Mouse (Mus musculus) bone marrow macrophage, adult 2 months (primary cell): ENCODE results near the gene Sqstm1.

ENCODE experiments used
- CTCF ChIP-seq: IDR thresholded peaks from 2 replicates; pipeline ENCODE4 v1.5.1; 2012; ENCODE audit warnings: low read depth, mild to moderate bottlenecking, low read length, moderate library complexity
- POLR2A ChIP-seq: IDR thresholded peaks from 2 replicates; pipeline ENCODE4 v1.6.1; 2012; ENCODE audit warnings: mild to moderate bottlenecking, low read depth, low read length, borderline replicate concordance

DNA sequence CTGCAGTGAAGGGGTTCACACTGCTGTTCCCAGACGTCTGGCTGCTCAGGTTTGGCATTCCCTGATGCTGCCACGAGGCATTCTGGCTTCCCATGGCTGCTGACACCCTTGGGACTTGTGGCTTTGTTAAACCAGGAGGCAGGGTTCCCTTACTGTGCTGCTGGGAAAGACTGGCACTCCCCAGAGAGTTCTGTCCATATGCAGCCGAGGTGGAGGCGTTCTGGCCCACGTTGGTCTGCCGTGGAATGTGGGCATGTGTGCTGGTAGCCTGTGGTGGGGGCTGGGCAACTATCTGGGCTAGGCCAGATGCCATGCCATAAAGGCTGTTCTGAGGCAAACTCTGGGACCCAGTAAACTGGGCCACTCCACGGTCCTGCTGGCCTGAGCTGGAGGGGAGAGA, 47.7 kb upstream of the Sqstm1 start:
- no peak for TF ChIP-seq CTCF
- TF ChIP-seq POLR2A: no peak
